Mouse (Mus musculus) embryo, embryonic 11.5 days (tissue): ENCODE data around the gene Shoc2.

ENCODE experiments used
- DNase-seq: peaks from one replicate; pipeline ENCODE4 v3.0.0-alpha.2; 2012; ENCODE audit warnings: low read depth, low spot score

Shoc2 gene

GRCm38 (mm10) chr19:54035100-54035499 lies 91.0 kb downstream of the Shoc2 start:
- DNase-seq: no peak

DNA sequence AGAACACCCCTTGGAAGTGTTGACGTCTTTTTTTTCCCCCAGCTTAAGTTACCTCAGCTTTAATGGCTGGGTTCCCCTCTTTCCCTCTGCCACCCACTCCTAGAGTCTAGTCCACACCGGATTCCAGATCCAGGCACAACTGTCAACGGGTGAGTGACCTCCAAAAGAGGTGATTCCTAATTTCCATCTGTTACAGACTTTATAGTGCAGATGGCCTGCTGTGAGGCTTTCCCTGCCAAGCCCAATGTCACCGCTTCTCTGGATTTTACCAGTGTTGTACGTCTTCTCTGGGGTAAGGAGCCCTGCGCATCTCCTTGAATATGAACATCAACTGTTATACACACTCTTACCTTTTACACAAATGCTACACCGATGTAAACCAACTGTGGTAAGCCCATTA lies 95.3 kb downstream of the Shoc2 start:
- DNase-seq: no peak

DNA sequence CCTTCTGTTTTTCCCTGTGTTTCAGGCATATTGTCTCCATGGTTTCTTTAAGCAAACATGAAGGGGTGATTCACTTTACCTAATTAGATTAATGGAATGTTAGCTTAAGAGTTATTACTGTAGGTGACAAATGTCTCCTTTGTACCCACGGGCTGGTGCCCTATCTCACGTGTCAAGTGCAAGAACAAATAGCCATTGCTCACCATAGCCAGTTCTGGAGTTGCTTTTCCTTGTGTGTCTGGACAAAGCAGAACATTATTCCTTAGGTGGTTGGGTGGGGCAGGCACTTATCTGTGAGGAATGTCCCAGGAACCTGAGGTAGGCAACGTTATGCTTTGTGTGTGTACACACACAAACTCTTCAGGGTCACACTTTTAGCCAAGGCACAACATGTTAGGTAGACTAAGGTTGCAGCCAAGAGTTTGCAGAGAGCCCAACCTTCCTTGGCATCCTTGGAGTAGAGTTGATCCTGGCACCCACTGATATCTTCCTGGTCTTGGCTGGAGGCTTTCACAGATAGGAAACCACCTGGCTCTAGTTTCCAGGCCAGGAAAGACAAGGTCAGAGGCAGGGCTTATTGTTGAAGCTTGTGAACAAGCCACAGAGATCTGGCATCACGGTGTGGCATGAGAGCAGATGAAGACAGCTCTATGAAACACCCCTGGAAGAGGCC lies 96.4 kb downstream of the Shoc2 start:
- no peak for DNase-seq

DNA sequence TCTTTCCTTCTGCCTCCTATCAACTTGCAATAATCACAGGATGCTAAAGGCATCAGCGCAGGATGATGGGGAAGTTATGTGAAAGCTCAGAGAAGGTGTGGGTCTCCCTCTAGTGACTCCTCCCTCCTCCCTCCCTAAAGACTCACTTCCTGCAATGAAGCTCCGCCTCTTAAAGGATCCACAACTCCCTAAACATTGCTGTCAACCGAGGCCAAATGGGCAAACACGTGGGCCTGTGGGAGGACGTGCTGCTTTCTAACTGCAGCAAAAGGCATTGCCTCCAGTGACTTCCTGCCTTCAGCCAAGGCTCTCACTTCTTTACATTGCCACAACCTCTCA lies 96.9 kb downstream of the Shoc2 start:
- no peak for DNase-seq

DNA sequence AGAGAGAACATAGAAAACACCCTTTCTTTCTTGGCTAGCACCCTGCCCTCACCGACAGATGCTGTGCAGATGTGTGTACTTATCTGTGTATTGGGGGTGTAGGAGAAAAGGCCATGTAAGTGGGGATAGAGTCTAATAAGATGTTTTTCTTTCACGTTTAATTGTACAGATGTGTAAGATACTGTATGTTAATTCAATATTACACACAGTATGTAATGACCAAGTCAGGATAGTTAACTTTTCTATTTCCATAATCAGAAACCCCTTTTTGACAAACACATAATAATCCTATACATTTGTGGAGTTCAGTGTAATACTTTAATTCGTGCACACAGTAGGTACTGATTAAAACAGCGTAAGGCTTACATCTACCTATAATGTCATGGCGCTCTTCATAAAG lies 99.7 kb downstream of the Shoc2 start, which contains the start of gene Adra2a:
Gene Adra2a, plus strand, starts transcription at position 301 of the 400 bp plus-strand sequence.
- no peak for DNase-seq

DNA sequence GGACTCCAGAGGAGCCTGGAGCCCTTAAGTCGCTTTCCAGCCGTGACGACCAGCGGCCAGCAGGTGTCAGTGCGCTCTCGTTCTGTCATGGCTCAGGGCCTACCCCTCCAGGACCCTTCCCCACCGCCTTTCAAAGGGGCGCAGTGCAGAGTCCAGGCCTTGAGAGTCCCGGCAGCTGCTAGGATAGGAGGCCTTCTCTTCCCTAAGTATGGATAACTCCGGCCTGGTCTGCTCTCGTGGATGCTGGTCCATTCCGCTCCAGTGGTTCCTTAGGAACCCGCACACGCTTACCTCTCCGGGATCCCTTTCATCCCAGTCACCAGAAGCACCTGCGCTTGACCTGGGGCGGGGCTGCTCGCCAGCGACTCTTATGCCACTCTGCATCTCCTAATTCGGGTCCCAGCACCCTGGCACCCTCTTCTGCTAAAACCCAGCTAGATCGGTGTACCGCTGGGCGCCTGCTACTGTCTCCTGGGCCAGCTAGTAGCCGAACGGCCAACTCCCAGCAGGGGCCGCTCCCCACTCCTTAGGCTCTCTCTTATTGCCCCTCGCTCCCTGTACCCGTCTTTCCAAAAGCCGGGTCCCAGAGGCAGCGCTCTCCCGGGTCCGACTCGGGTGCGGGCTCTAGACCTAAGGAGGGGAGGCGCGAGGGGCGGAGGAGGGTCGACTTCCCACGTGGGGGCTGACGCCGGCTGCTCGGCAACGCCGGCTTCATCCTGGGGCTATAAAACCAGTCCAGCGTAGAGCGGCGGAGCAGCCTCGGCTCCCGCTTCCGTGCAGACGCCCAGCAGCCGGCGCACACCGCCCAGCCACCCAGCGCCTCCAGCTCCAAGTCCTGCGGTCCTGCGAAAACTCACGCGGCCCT lies 100.6 kb downstream of the Shoc2 start:
- peak; percentile 78 for DNase-seq

GRCm38 (mm10) chr19:54045412-54045811 lies 101.3 kb downstream of the Shoc2 start:
- DNase-seq: no peak

- DNase-seq: no peak
Observed at GRCm38 (mm10) chr19:54045931-54046683, 102.0 kb downstream of the Shoc2 start.

DNA sequence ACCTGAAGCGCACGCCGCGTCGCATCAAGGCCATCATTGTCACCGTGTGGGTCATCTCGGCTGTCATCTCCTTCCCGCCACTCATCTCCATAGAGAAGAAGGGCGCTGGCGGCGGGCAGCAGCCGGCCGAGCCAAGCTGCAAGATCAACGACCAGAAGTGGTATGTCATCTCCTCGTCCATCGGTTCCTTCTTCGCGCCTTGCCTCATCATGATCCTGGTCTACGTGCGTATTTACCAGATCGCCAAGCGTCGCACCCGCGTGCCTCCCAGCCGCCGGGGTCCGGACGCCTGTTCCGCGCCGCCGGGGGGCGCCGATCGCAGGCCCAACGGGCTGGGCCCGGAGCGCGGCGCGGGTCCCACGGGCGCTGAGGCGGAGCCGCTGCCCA lies 102.6 kb downstream of the Shoc2 start:
- DNase-seq: no peak

GRCm38 (mm10) chr19:54047386-54048050 lies 103.4 kb downstream of the Shoc2 start:
- no peak for DNase-seq

GRCm38 (mm10) chr19:54048161-54048885 lies 104.2 kb downstream of the Shoc2 start:
- no peak for DNase-seq

DNA sequence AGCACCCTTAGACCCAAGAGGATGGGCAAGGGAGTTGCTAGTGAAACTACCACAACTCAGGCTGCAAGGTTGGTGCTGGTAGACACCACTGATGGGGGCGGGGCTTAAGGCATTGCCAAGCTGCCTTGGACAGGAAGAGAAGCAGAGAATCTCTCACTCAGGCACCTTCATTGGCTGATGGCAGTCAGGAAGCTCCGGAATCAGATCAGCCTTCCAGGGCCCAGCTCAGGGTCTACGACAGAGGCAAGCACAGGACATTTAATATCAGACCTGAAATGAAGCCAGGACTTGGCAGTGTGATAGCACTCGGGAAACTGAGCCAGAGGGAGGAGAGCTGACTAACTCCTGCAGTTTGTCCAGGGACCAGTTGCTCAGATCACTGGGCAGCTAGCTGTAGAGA lies 107.5 kb downstream of the Shoc2 start:
- no peak for DNase-seq

DNA sequence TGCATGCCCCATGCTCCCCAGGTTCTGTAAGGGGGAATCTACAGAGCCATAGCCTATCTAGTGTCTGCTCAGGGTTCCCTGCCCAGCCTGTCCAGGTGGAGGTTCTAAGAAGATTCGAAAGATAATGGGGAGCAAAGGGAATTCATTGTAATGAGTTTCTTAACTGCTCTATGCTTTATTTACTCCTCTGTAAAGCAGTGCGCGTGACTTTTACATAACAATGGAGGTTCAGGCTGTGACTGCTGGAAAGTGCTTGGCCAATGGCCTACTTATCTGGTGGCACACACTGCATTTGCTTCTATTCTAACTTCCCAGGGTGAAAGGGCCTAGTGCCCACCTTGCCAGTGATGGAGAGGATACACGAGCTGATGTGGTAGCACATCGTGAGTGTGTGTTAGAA lies 111.7 kb downstream of the Shoc2 start:
- no peak for DNase-seq

GRCm38 (mm10) chr19:54068447-54068846 lies 124.3 kb downstream of the Shoc2 start:
- no peak for DNase-seq

DNA sequence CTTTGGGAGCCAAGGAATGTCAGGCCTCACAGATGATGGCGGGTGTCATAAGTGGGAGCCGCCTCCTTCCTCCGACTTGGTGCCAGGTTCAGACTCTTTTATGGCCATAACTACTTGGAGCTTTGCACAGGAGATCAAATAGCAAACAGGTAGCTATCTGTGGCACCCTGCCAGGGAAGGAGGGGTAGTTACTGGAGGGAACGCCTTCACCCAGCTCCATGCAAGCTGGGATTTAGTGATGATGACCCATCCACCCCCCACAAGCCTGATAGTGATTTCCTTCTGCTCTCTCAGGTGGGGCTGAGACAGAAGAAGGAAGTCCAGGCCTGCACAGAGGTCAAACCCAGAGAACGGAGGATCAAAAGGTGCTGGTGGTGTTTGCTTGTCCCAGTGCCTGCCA lies 126.4 kb downstream of the Shoc2 start:
- DNase-seq: no peak

DNA sequence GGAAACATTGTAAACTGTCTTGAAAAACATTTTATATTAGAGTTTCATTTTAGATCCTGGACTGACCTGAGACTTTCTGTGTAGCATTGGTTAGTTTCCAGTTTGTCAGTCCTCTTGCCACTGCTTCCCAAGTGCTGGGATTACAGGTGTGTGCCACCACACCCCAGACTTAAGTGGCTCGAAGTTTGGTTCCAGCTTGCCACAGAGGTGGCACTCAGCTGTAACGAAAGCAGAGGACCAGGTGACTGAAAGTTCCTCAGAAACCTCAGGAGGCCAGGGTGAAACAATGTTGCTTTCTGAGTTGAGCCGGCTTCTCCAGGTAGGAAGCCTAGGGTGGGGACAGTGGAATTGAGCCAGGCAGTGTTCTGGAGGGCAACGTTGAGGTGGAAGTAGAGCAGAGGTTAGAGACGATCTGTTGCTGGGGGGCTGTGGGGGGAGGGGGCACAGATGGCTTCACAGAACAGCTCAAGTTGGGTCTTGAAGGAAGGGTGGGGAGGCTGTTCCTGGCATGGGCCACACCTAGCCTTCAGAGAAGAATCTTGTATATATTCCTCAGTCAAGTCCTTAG lies 128.2 kb downstream of the Shoc2 start:
- DNase-seq: no peak

GRCm38 (mm10) chr19:54076362-54077349 lies 132.6 kb downstream of the Shoc2 start:
- DNase-seq: no peak

GRCm38 (mm10) chr19:54081303-54081702 lies 137.2 kb downstream of the Shoc2 start:
- no peak for DNase-seq

- DNase-seq: no peak
Observed at GRCm38 (mm10) chr19:54081716-54082165, 137.6 kb downstream of the Shoc2 start.
